Mouse (Mus musculus): ENCODE results near the gene Gja5.

DNA sequence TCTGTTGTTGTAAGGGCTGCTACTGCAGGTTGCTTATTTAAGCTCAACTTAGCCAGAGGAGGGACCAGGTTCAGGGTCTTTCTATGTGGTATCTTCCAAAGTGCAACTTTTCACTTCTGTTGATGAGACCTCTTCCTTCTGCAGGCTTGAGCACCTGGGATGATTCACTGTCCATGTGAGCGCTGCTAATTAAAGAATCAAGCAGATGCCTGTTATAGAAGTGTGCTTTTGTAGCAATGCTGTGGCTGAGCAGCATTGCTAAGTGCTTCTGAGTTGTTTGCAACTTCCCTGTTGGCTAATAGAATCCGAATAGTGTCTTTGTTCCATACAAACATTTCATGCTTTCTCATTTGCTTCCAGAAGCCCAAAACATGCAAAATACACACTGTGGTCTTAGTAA is 34.2 kb upstream of the Gja5 start:
- TF ChIP-seq POLR2A (IDR thresholded peaks at IDR 0.05; ENCODE audit: extremely low read depth, insufficient read depth, low read length): no peak
- no peak for TF ChIP-seq CTCF (IDR thresholded peaks at IDR 0.05; ENCODE audit: extremely low read depth, insufficient read depth, low read length)
